Mouse (Mus musculus) heart, adult 9 months (tissue): ENCODE results near the gene Tbc1d10b.
"Not testable (repeated sequence)": the region's sequence is repeated elsewhere in the genome, so short reads cannot be mapped to it uniquely, and the experiment has no call there.

ENCODE experiments used
- DNase-seq, 2 experiments: peaks; one replicate each; pipeline ENCODE4 v3.0.0; 2022; ENCODE audit warnings: low spot score in 2 of 2

The Tbc1d10b gene

GRCm38 (mm10) chr7:127208295-127208552, at the start of gene Tbc1d10b:
TSS of gene Tbc1d10b (minus strand) at chr7:127208468.
- DNase-seq: no peak

- no peak for DNase-seq
Measured at GRCm38 (mm10) chr7:127256518-127256917, 48.2 kb upstream of the Tbc1d10b start.

GRCm38 (mm10) chr7:127255965-127256364, 47.7 kb upstream of the Tbc1d10b start:
- DNase-seq: no peak

- no peak for DNase-seq
Measured at GRCm38 (mm10) chr7:127255008-127255407, 46.7 kb upstream of the Tbc1d10b start.

GRCm38 (mm10) chr7:127253821-127254769, 45.8 kb upstream of the Tbc1d10b start:
- DNase-seq: peak; percentile 93 to 94

GRCm38 (mm10) chr7:127253341-127253740, 45.1 kb upstream of the Tbc1d10b start:
- no peak for DNase-seq

GRCm38 (mm10) chr7:127252414-127252813, 44.1 kb upstream of the Tbc1d10b start:
- DNase-seq: no peak

- not testable (repeated sequence) for DNase-seq
Measured at GRCm38 (mm10) chr7:127250511-127250910, 42.2 kb upstream of the Tbc1d10b start.

- no peak for DNase-seq
Measured at GRCm38 (mm10) chr7:127244658-127245510, 36.6 kb upstream of the Tbc1d10b start.

GRCm38 (mm10) chr7:127243870-127244657, 35.8 kb upstream of the Tbc1d10b start, which contains the start of gene Zfp771:
TSS of gene Zfp771 (plus strand) at chr7:127244274.
- peak; percentile 92 to 95 for DNase-seq

- DNase-seq: no peak
Measured at GRCm38 (mm10) chr7:127243361-127243867, 35.1 kb upstream of the Tbc1d10b start.

GRCm38 (mm10) chr7:127234777-127235176, 26.5 kb upstream of the Tbc1d10b start:
- DNase-seq: no peak

GRCm38 (mm10) chr7:127233765-127234164, 25.5 kb upstream of the Tbc1d10b start:
- no peak for DNase-seq

GRCm38 (mm10) chr7:127233368-127233749, 25.1 kb upstream of the Tbc1d10b start:
- no peak for DNase-seq

GRCm38 (mm10) chr7:127232622-127233367, 24.5 kb upstream of the Tbc1d10b start, which contains the start of the genes Zfp553 and Sept1:
TSS of gene Zfp553 (plus strand) at chr7:127233061.
TSS of gene Sept1 (minus strand) at chr7:127233130.
- peak; percentile 82 for DNase-seq

GRCm38 (mm10) chr7:127231826-127232621, 23.8 kb upstream of the Tbc1d10b start:
- DNase-seq: no peak

GRCm38 (mm10) chr7:127231376-127231775, 23.1 kb upstream of the Tbc1d10b start:
- DNase-seq: no peak

- peak in 1 of 2 experiments; percentile 65 for DNase-seq
Measured at GRCm38 (mm10) chr7:127228615-127229303, 20.5 kb upstream of the Tbc1d10b start.
